Mouse (Mus musculus) MEL (cell line): Measurements from ENCODE around the gene Dgkg. TPM values are rescaled to one million over a fixed set of nuclear protein-coding genes. Genes with fewer than 3 reads are reported as not detected.

ENCODE experiments used
- DNase-seq: peaks from one replicate; pipeline ENCODE4 v3.0.0; 2011; ENCODE audit warnings: low read depth, low spot score
- H3K27ac ChIP-seq: 2 replicates; pipeline ENCODE4 v1.5.1; 2012; ENCODE audit warnings: low read depth, mild to moderate bottlenecking, control low read depth, low read length, moderate library complexity; ENCODE audit not compliant: control insufficient read depth
- H3K27me3 ChIP-seq, 2 experiments: fragments of 150-350 bp in 1 of 2; sonication (generic) in 1 of 2; 2 replicates each; pipeline ENCODE4 v1.6.1; 2012; ENCODE audit warnings: low read length in 2 of 2, mild to moderate bottlenecking in 2 of 2, improper control_type of control experiment in 1 of 2, moderate library complexity in 1 of 2; ENCODE audit not compliant: insufficient read depth in 2 of 2, control insufficient read depth in 1 of 2
- H3K36me3 ChIP-seq, 2 experiments: 2 replicates each; pipeline ENCODE4 v1.6.1; 2012 to 2014; ENCODE audit warnings: low read length in 2 of 2, improper control_type of control experiment in 1 of 2, inconsistent platforms in 1 of 2, mild to moderate bottlenecking in 1 of 2; ENCODE audit not compliant: insufficient read depth in 2 of 2, control insufficient read depth in 1 of 2
- H3K4me1 ChIP-seq, 2 experiments: fragments of 150-350 bp in 1 of 2; sonication (generic) in 1 of 2; 2 replicates each; pipeline ENCODE4 v1.6.1; 2012; ENCODE audit warnings: low read length in 2 of 2, improper control_type of control experiment in 1 of 2, mild to moderate bottlenecking in 1 of 2; ENCODE audit not compliant: insufficient read depth in 2 of 2, control insufficient read depth in 1 of 2
- H3K4me3 ChIP-seq, 2 experiments: fragments of 150-350 bp in 1 of 2; sonication (generic) in 1 of 2; 2 replicates each; pipeline ENCODE4 v1.5.1; 2012; ENCODE audit warnings: low read depth in 2 of 2, low read length in 2 of 2, mild to moderate bottlenecking in 2 of 2, moderate library complexity in 2 of 2, control low read depth in 1 of 2, improper control_type of control experiment in 1 of 2; ENCODE audit not compliant: control insufficient read depth in 1 of 2, insufficient read depth in 1 of 2
- H3K79me2 ChIP-seq: 2 replicates; pipeline ENCODE4 v1.6.1; 2012; ENCODE audit warnings: mild to moderate bottlenecking, low read length, moderate library complexity; ENCODE audit not compliant: control insufficient read depth, poor library complexity, insufficient read depth
- H3K9ac ChIP-seq: 2 replicates; pipeline ENCODE4 v1.6.1; 2012; ENCODE audit warnings: low read depth, mild to moderate bottlenecking, control low read depth, low read length, moderate library complexity; ENCODE audit not compliant: control insufficient read depth, poor library complexity, severe bottlenecking
- H3K9me3 ChIP-seq: fragments of 150-350 bp; sonication (generic); replicated peaks from 2 replicates; pipeline ENCODE4 v1.6.1; 2012; ENCODE audit warnings: mild to moderate bottlenecking, low read length, improper control_type of control experiment, moderate library complexity; ENCODE audit not compliant: insufficient read depth
- BHLHE40 ChIP-seq: IDR thresholded peaks from 2 replicates; pipeline ENCODE4 v1.6.1; 2012; ENCODE audit warnings: low read depth, mild to moderate bottlenecking, inconsistent platforms, low read length, improper control_type of control experiment, borderline replicate concordance
- CHD1 ChIP-seq: IDR thresholded peaks from 2 replicates; pipeline ENCODE4 v1.6.1; 2012; ENCODE audit warnings: low read depth, mild to moderate bottlenecking, inconsistent platforms, low read length, improper control_type of control experiment
- CTCF ChIP-seq, 3 experiments: IDR thresholded peaks in 2 of 3; conservative IDR thresholded peaks in 1 of 3; 2 replicates each; pipeline ENCODE4 v1.5.1; 2011 to 2012; ENCODE audit warnings: low read length in 3 of 3, low read depth in 2 of 3, mild to moderate bottlenecking in 2 of 3, improper control_type of control experiment in 1 of 3, inconsistent platforms in 1 of 3, mixed read lengths in 1 of 3, moderate library complexity in 1 of 3; ENCODE audit not compliant: control insufficient read depth in 1 of 3, insufficient read depth in 1 of 3, poor library complexity in 1 of 3, severe bottlenecking in 1 of 3
- ELF1 ChIP-seq: IDR thresholded peaks from 2 replicates; pipeline ENCODE4 v1.6.1; 2014; ENCODE audit warnings: low read depth, mild to moderate bottlenecking, inconsistent platforms, low read length, improper control_type of control experiment, moderate library complexity
- EP300 ChIP-seq, 2 experiments: IDR thresholded peaks; 2 replicates each; pipeline ENCODE4 v1.6.1; 2011; ENCODE audit warnings: improper control_type of control experiment in 2 of 2, low read length in 2 of 2, low read depth in 1 of 2, mild to moderate bottlenecking in 1 of 2
- GABPA ChIP-seq: IDR thresholded peaks from 2 replicates; pipeline ENCODE4 v1.6.1; 2012; ENCODE audit warnings: low read depth, mild to moderate bottlenecking, inconsistent platforms, low read length, improper control_type of control experiment, moderate library complexity
- GATA1 ChIP-seq: IDR thresholded peaks from 2 replicates; pipeline ENCODE4 v1.6.1; 2011; ENCODE audit warnings: low read depth, low read length, improper control_type of control experiment
- HCFC1 ChIP-seq: IDR thresholded peaks from 2 replicates; pipeline ENCODE4 v1.6.1; 2012; ENCODE audit warnings: low read depth, mild to moderate bottlenecking, inconsistent platforms, low read length, improper control_type of control experiment, moderate library complexity
- JUND ChIP-seq: IDR thresholded peaks from 2 replicates; pipeline ENCODE4 v1.6.1; 2011; ENCODE audit warnings: low read depth, mild to moderate bottlenecking, improper control_type of control experiment, low read length
- KAT2A ChIP-seq: conservative IDR thresholded peaks from 2 replicates; pipeline ENCODE4 v1.6.1; 2012; ENCODE audit warnings: low read depth, low read length, improper control_type of control experiment, inconsistent platforms
- MAX ChIP-seq: IDR thresholded peaks from 2 replicates; pipeline ENCODE4 v1.6.1; 2011; ENCODE audit warnings: low read length, improper control_type of control experiment
- MAZ ChIP-seq: IDR thresholded peaks from 2 replicates; pipeline ENCODE4 v1.6.1; 2012; ENCODE audit warnings: low read depth, mild to moderate bottlenecking, inconsistent platforms, low read length, improper control_type of control experiment
- MEF2A ChIP-seq: IDR thresholded peaks from 2 replicates; pipeline ENCODE4 v1.6.1; 2014; ENCODE audit warnings: low read depth, mild to moderate bottlenecking, inconsistent platforms, low read length, improper control_type of control experiment; ENCODE audit not compliant: poor library complexity, insufficient replicate concordance, severe bottlenecking; ENCODE audit errors: extremely low read depth
- MYC ChIP-seq: IDR thresholded peaks from 2 replicates; pipeline ENCODE4 v1.6.1; 2011; ENCODE audit warnings: low read depth, mild to moderate bottlenecking, low read length, improper control_type of control experiment, moderate library complexity
- POLR2A ChIP-seq, 2 experiments: IDR thresholded peaks; 2 replicates each; pipeline ENCODE4 v1.6.1; 2011 to 2012; ENCODE audit warnings: low read length in 2 of 2, mild to moderate bottlenecking in 2 of 2, control low read depth in 1 of 2, improper control_type of control experiment in 1 of 2, low read depth in 1 of 2, moderate library complexity in 1 of 2; ENCODE audit not compliant: control insufficient read depth in 1 of 2, insufficient read depth in 1 of 2, poor library complexity in 1 of 2
- POLR2AphosphoS2 ChIP-seq: IDR thresholded peaks from 2 replicates; pipeline ENCODE4 v1.6.1; 2011; ENCODE audit warnings: low read length, improper control_type of control experiment
- POLR2AphosphoS5 ChIP-seq: IDR thresholded peaks from 2 replicates; pipeline ENCODE4 v1.6.1; 2012; ENCODE audit warnings: low read depth, borderline replicate concordance, mild to moderate bottlenecking, inconsistent platforms, low read length, moderate library complexity, mixed read lengths
- RAD21 ChIP-seq: IDR thresholded peaks from 2 replicates; pipeline ENCODE4 v1.6.1; 2011; ENCODE audit warnings: mild to moderate bottlenecking, low read depth, low read length, improper control_type of control experiment
- TAL1 ChIP-seq: IDR thresholded peaks from 2 replicates; pipeline ENCODE4 v1.6.1; 2012; ENCODE audit warnings: mild to moderate bottlenecking, inconsistent platforms, low read length, moderate library complexity, mixed read lengths
- TCF12 ChIP-seq: IDR thresholded peaks from 2 replicates; pipeline ENCODE4 v1.6.1; 2014; ENCODE audit warnings: low read depth, mild to moderate bottlenecking, inconsistent platforms, low read length, improper control_type of control experiment, moderate library complexity
- USF1 ChIP-seq: IDR thresholded peaks from 2 replicates; pipeline ENCODE4 v1.6.1; 2014; ENCODE audit warnings: low read depth, mild to moderate bottlenecking, inconsistent platforms, low read length, improper control_type of control experiment, moderate library complexity
- USF2 ChIP-seq, 2 experiments: IDR thresholded peaks; 2 replicates each; pipeline ENCODE4 v1.6.1; 2011 to 2012; ENCODE audit warnings: improper control_type of control experiment in 2 of 2, low read length in 2 of 2, borderline replicate concordance in 1 of 2, inconsistent platforms in 1 of 2, low read depth in 1 of 2, mild to moderate bottlenecking in 1 of 2; ENCODE audit not compliant: insufficient read depth in 1 of 2
- ZC3H11A ChIP-seq: IDR thresholded peaks from 2 replicates; pipeline ENCODE4 v1.6.1; 2012; ENCODE audit warnings: low read depth, mild to moderate bottlenecking, inconsistent platforms, low read length, improper control_type of control experiment
- ZNF384 ChIP-seq: IDR thresholded peaks from 2 replicates; pipeline ENCODE4 v1.6.1; 2012; ENCODE audit warnings: low read depth, mild to moderate bottlenecking, inconsistent platforms, low read length, improper control_type of control experiment
- polyA plus RNA-seq, 2 experiments: library from polyadenylated mRNA; stranded (reverse) in 1 of 2; unstranded in 1 of 2; fragments of >175 nt in 1 of 2; fragments of >200 nt in 1 of 2; gene quantifications; 2 replicates each; pipeline versions ENCODE4 v1.2.1 to v1.2.4; 2012; ENCODE audit warnings: low replicate concordance in 2 of 2, low read depth in 1 of 2; ENCODE audit not compliant: insufficient read length in 2 of 2, insufficient read depth in 1 of 2, missing spikeins in 1 of 2
- total RNA-seq: library from RNA; depleted of rRNA; stranded (reverse); fragments of 300-350 nt; gene quantifications from 2 replicates; pipeline ENCODE4 v1.2.3, GENCODE M21; 2012

Gene Dgkg
- total and polyA plus RNA-seq, 3 experiments, result not detected

GRCm38 (mm10) chr16:22608046-22608445, 49.0 kb downstream of the Dgkg start (continued):
- no peak for TF ChIP-seq RAD21
- TF ChIP-seq ZC3H11A, result no peak
- no peak for TF ChIP-seq POLR2A (IDR thresholded peaks at IDR 0.05; ENCODE audit: control insufficient read depth in 1 of 2, insufficient read depth in 1 of 2, low read depth in 1 of 2, low read length in 2 of 2, poor library complexity in 1 of 2)

DNA sequence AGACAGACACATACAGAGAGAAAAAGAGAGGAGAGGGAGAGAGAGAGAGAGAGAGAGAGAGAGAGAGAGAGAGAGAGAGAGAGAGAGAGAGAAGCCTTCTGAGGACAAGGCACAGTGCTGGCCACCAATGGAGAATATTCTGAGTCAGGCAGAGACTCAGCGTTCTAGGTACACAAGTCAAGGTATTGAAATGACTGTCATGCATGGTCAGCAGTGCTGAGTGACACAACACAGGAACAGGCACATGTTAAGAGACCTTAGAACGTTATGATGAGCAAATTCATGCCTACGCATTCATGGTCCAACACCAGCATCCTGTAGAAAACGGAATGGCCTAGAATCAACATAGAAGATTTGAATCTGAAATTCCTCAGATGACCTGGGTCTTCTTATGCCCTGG, 50.0 kb downstream of the Dgkg start:
- Histone ChIP-seq H3K9me3 (no peaks in the 10 kb centered on the region), H3K4me3 (no peak overlapping the region), H3K27me3 (no peaks in the 10 kb centered on the region), H3K4me1 (no peaks in the 10 kb centered on the region), H3K36me3 (no peaks in the 10 kb centered on the region)
- no peak for DNase-seq
- no peak for TF ChIP-seq EP300 (IDR thresholded peaks at IDR 0.05; ENCODE audit: low read depth in 1 of 2, low read length in 2 of 2)
- TF ChIP-seq USF2 (IDR thresholded peaks at IDR 0.05; ENCODE audit: borderline replicate concordance in 1 of 2, insufficient read depth in 1 of 2, low read depth in 1 of 2, low read length in 2 of 2), result no peak
- TF ChIP-seq, all 39 proteins: peak for 0
- H3K27ac ChIP-seq, result no peak overlapping the region
- H3K9ac ChIP-seq, result no peak overlapping the region
- no peaks in the 10 kb centered on the region for H3K79me2 ChIP-seq

DNA sequence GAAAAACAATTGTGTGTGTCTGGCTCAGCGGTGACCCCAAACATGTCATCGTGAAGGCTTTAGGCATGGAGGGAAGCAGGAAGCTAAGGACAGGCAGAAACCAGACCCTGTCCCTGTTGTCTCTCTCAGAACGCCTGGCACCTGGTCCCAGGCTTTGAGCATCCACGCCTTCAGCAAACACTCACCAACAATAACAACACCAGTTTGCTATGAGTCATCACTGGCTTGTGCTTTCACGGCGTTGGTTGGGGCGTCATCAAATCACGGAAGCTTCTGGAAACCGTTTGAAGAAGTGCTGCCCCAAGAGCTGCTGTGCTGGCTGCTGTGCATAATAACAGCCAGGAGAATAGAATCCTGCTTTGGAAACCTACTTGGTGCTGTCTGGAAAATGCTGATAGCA, 54.6 kb downstream of the Dgkg start:
- H3K4me1 ChIP-seq, result no peaks in the 10 kb centered on the region
- no peak for DNase-seq
- H3K27me3 ChIP-seq, result no peaks in the 10 kb centered on the region
- no peak overlapping the region for H3K27ac ChIP-seq
- H3K9ac ChIP-seq, result no peak overlapping the region
- H3K4me3 ChIP-seq, result no peak overlapping the region
- no peaks in the 10 kb centered on the region for H3K79me2 ChIP-seq
- no peaks in the 10 kb centered on the region for H3K9me3 ChIP-seq
- no peak for TF ChIP-seq USF1
- no peak for TF ChIP-seq KAT2A
- no peak for TF ChIP-seq POLR2AphosphoS2
- TF ChIP-seq CTCF (IDR thresholded peaks at IDR 0.05 in 2 of 3, conservative IDR thresholded peaks at IDR 0.05 in 1 of 3; ENCODE audit: control insufficient read depth in 1 of 3, insufficient read depth in 1 of 3, low read depth in 2 of 3, low read length in 3 of 3, poor library complexity in 1 of 3, severe bottlenecking in 1 of 3), result no peak
- no peak for TF ChIP-seq ZNF384
- no peak for TF ChIP-seq JUND
- no peak for TF ChIP-seq CHD1
- no peak for TF ChIP-seq TCF12
- no peak for TF ChIP-seq GABPA
- no peak for TF ChIP-seq TAL1
- no peak for TF ChIP-seq MAZ
- TF ChIP-seq MAX, result no peak
- no peak for TF ChIP-seq POLR2AphosphoS5
- TF ChIP-seq MEF2A, result no peak
- TF ChIP-seq HCFC1, result no peak
- no peak for TF ChIP-seq MYC
- TF ChIP-seq GATA1, result no peak
- no peak for TF ChIP-seq BHLHE40
- TF ChIP-seq ELF1, result no peak
- H3K36me3 ChIP-seq, result no peaks in the 10 kb centered on the region
